Mouse (Mus musculus) splenic B cell, adult 2 months (primary cell): ENCODE measurements around the gene Gm28102.
"Not testable (repeated sequence)": the region's sequence is repeated elsewhere in the genome, so short reads cannot be mapped to it uniquely, and the experiment has no call there.

Experiments
- DNase-seq: peaks from one replicate; pipeline ENCODE4 v3.0.0-alpha.2; 2011; ENCODE audit warnings: low read depth, low spot score
- H3K27me3 ChIP-seq: 2 replicates; pipeline ENCODE4 v1.6.1; 2012; ENCODE audit warnings: mild to moderate bottlenecking, low read length, moderate library complexity, mixed read lengths; ENCODE audit not compliant: control insufficient read depth, poor library complexity, insufficient read depth, severe bottlenecking
- H3K36me3 ChIP-seq: 2 replicates; pipeline ENCODE4 v1.6.1; 2012; ENCODE audit warnings: mild to moderate bottlenecking, low read length, moderate library complexity, mixed read lengths; ENCODE audit not compliant: control insufficient read depth, poor library complexity, insufficient read depth, severe bottlenecking

Gene Gm28102

DNA sequence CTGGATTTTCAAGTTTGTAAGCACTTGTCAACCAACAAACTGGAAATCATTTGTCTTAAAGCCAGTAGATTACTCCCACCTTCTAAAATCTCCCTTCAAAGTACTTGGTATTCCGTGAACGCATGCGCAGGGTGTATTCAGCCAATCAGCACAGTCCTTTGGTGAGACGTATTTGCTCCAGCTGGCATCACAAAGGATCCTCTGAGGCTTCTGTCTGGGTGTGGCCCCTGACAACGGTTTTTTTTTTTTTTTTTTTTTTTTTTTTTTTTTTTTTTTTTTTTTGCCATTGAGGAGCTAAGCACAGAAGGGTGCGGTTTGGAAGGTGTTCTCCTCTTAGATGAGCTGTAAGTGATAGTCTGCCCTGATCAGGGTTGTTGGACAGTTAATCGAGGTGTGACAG lies at the start of gene Gm28102:
Gene Gm28102 (plus strand): TSS at position 301 of the 400 bp plus-strand sequence.
- not testable (repeated sequence) for H3K27me3 ChIP-seq, H3K36me3 ChIP-seq, DNase-seq
